ENCODE assay signal across 10 mouse cellular contexts in genomic region chr14:28980482-28980881, GRCm38 (mm10). TPM values are rescaled to one million over a fixed set of nuclear protein-coding genes. Genes with fewer than 3 reads are reported as not detected.
DNase-seq lines count a peak whose midpoint lies in the region; TF ChIP-seq lines count a peak whose summit lies in the region.
"Had no signal": no experiment of that assay in that cellular context is flagged by ENCODE, and none has a peak within 500 bp of the region (broad histone marks: within the 10 kb centered on the region; RNA-seq: fewer than 3 reads in every experiment).

No protein-coding gene starts in this region.

- H3K4me3 ChIP-seq in kidney, adult 2 months (ENCODE audit: insufficient read depth, low read depth, low read length), result no peak overlapping the region
- H3K4me3 ChIP-seq: limb, embryonic 13.5 days had no signal

- WGBS in kidney, adult 2 months, result 56% methylated on average over 3 of the region's 3 CpGs

- DNase-seq in kidney, adult 2 months, result no peak
- DNase-seq in kidney, adult 18-20 months, result no peak
- DNase-seq in right cerebral cortex, postnatal 4 days, result peak; percentile 8
- DNase-seq in right cerebral cortex, postnatal 25 days, result no peak
- peak; percentile 45 for DNase-seq in embryo, embryonic 9.5 days (ENCODE audit: extremely low spot score)
- DNase-seq in spleen, adult 18-20 months, result no peak
- no peak for DNase-seq in frontal cortex, adult 2 months (ENCODE audit: extremely low spot score in 1 of 2, low spot score in 1 of 2)

- H3K27ac ChIP-seq in kidney, adult 2 months (ENCODE audit: insufficient read depth, low read depth, low read length), result no peak overlapping the region
- H3K27ac ChIP-seq: limb, embryonic 13.5 days; macrophage had no signal

- no peaks in the 10 kb centered on the region for H3K4me1 ChIP-seq in kidney, adult 2 months (ENCODE audit: control insufficient read depth, insufficient read depth, low read length)

- TF ChIP-seq POLR2A in kidney, adult 2 months (IDR thresholded peaks at IDR 0.05; ENCODE audit: low read depth, low read length), result no peak

- peak; percentile 32 for TF ChIP-seq CTCF in kidney, adult 2 months (conservative IDR thresholded peaks at IDR 0.05; ENCODE audit: insufficient read depth, insufficient read length, low read depth, low read length)

- H3K27me3 ChIP-seq in kidney, adult 2 months (replicated peaks; ENCODE audit: control insufficient read depth, insufficient read depth, low read length), result no peaks in the 10 kb centered on the region
- H3K27me3 ChIP-seq: limb, embryonic 13.5 days had no signal

- no peaks in the 10 kb centered on the region for H3K36me3 ChIP-seq in kidney, adult 2 months (ENCODE audit: control insufficient read depth, insufficient read depth, low read length)
- H3K36me3 ChIP-seq: limb, embryonic 13.5 days had no signal

RNA-seq across cellular contexts. Expression of gene Lrtm1, which starts 37.5 kb away (rescaled TPM):
- polyA plus RNA-seq in kidney, adult 2 months (2012; rRNA removed), result 0.05 and 0.55 TPM in 2 replicates
- not detected in 2 replicates for polyA plus RNA-seq in frontal cortex, adult 2 months (2012; rRNA removed)
- polyA plus RNA-seq: macrophage; thymus, postnatal 0 days had no signal

Comparison
In these comparisons a context has a peak if more than half of its experiments do, and no peak if none do; other contexts are left out.
1. DNase-seq: peak in right cerebral cortex, postnatal 4 days (single experiment) and embryo, embryonic 9.5 days (single experiment); none in kidney, adult 2 months (single experiment), kidney, adult 18-20 months (single experiment), right cerebral cortex, postnatal 25 days (single experiment), spleen, adult 18-20 months (0 of 2) and frontal cortex, adult 2 months (0 of 2).